Mouse (Mus musculus) layer of hippocampus, postnatal 10 days (tissue): ENCODE results near the gene Gm572. TPM values are rescaled to one million over a fixed set of nuclear protein-coding genes. Genes with fewer than 3 reads are reported as not detected.

Experiments
- DNase-seq, 2 experiments: peaks; one replicate each; pipeline ENCODE4 v3.0.0; 2021; ENCODE audit warnings: low spot score in 2 of 2
- total RNA-seq, 2 experiments: library from RNA; stranded (reverse); gene quantifications; 2 replicates each; pipeline ENCODE4 v1.2.3; 2021

Gene Gm572
- total RNA-seq, 2 experiments from 2014 or later = not detected

GRCm38 (mm10) chr4:148714739-148715138 lies 71.6 kb downstream of the Gm572 start:
- DNase-seq = no peak

DNA sequence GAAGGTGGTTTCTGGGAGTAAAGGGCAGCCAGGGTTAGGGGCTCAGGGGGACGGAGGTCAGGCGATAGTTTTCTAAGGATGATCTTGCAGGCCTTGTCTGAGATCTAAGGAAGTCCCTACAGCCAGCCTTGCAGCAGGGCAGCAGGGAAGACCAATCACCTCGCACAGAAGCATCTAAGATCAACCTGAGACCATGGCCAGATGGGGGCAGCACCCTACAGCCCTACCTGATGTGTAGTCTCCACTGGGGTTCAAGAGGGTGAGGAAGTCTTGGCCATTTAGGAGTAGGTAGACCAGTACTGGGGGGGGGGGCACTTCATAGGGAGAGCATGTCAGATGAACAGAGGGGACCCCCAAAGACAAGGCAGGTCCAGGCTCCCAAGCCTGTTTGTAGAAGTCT lies 72.3 kb downstream of the Gm572 start:
- no peak for DNase-seq

Other genes with a start within 250 kb of the Gm572 start
- 1 to 10 TPM; 7.8 to 8.4 TPM for gene Ubiad1, start 198.5 kb upstream of the Gm572 start, total RNA-seq
- 10 to 100 TPM; 81.3 to 85.9 TPM for gene Mtor, start 194.7 kb upstream of the Gm572 start, total RNA-seq
- gene Angptl7, start 142.9 kb upstream of the Gm572 start, total RNA-seq = under 1 TPM; 0.20 to 0.21 TPM
- gene Exosc10, start 84.9 kb upstream of the Gm572 start, total RNA-seq = 10 to 100 TPM; 57.5 to 58.2 TPM
- gene Srm, start 51.8 kb upstream of the Gm572 start, total RNA-seq = 10 to 100 TPM; 83.5 to 83.8 TPM
- 1 to 10 TPM; 2.2 to 2.9 TPM for gene Masp2, start 40.8 kb upstream of the Gm572 start, total RNA-seq
- gene Tardbp, start 16.3 kb upstream of the Gm572 start, total RNA-seq = 100 to 1,000 TPM; 199 to 221 TPM
- 1 to 10 TPM; 1.1 to 1.3 TPM for gene Casz1, start 161.1 kb downstream of the Gm572 start, total RNA-seq